Mouse (Mus musculus): Measurements from ENCODE around the gene Rgl2. TPM values are rescaled to one million over a fixed set of nuclear protein-coding genes. Genes with fewer than 3 reads are reported as not detected.

Rgl2 gene
- polyA plus RNA-seq, 1 experiment from 2014 or later, result 29.2 TPM

DNA sequence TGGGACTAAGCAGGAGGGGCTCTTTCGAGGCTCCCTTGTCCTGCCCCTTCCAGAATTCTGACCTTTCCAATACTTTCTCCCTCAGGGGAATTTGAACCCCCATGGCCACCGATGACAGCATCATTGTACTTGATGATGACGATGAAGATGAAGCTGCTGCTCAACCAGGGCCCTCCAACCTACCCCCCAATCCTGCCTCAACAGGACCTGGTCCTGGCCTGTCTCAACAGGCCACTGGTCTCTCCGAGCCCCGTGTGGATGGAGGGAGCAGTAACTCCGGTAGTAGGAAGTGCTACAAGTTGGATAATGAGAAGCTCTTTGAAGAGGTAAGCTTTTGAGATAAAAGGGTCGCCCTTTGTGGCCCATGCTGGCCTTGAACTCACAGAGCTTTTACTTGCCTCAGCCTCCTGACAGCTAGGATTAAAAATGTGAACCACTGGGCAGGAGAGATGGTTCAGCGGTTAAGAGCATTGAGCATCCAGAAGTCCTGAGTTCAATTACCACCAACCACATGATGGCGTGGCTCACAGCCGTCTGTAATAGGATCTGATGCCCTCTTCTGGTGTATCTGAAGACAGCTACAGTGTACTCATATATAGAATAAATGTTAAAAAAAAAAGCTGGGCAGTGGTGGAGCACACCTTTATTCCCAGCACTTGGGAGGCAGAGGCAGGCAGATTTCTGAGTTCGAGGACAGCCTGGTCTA is 18.8 kb upstream of the Rgl2 start:
- peak overlapping the region; percentile 92; the same call in 1 of the 2 replicates for H3K27ac ChIP-seq
- H3K4me1 ChIP-seq (replicated peaks), result peaks cover 27% of the 10 kb centered on the region
- 42% methylated on average over 11 of the region's 11 CpGs for WGBS
- no peaks in the 10 kb centered on the region for H3K9me3 ChIP-seq
- peak overlapping the region; percentile 88 for H3K4me2 ChIP-seq (replicated peaks)
- no peak for ATAC-seq
- peaks cover 36% of the 10 kb centered on the region for H3K36me3 ChIP-seq
- H3K27me3 ChIP-seq (replicated peaks), result no peaks in the 10 kb centered on the region
- H3K9ac ChIP-seq, result peak overlapping the region; percentile 92
- peak overlapping the region; percentile 85 for H3K4me3 ChIP-seq (replicated peaks)

DNA sequence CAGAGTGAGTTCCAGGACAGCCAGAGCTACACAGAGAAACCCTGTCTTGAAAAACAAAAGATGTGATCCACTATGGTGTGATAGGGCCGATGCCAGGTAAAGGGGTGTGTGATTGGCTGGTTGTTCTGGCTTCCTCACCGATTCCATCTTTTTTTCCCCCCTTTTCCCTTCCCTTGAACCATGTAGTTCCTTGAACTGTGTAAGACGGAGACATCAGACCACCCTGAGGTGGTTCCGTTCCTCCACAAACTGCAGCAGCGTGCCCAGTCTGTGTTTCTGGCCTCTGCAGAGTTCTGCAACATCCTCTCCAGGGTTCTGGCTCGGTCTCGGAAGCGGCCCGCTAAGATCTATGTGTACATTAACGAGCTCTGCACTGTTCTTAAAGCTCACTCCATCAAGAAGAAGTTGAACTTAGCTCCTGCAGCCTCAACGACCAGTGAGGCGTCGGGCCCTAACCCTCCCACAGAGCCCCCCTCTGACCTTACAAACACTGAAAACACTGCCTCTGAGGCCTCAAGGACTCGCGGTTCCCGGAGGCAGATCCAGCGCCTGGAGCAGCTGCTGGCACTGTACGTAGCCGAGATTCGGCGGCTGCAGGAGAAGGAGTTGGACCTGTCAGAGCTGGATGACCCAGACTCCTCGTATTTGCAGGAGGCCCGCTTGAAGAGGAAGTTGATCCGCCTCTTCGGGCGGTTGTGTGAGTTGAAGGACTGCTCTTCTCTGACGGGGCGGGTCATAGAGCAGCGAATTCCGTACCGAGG is 18.1 kb upstream of the Rgl2 start:
- 90% methylated on average over 31 of the region's 31 CpGs for WGBS
- Histone ChIP-seq H3K4me1 (replicated peaks) (peaks cover 27% of the 10 kb centered on the region), H3K27ac (no peak overlapping the region), H3K4me2 (replicated peaks) (no peak overlapping the region), H3K4me3 (replicated peaks) (no peak overlapping the region), H3K36me3 (peaks cover 36% of the 10 kb centered on the region), H3K9me3 (no peaks in the 10 kb centered on the region), H3K27me3 (replicated peaks) (no peaks in the 10 kb centered on the region), H3K9ac (no peak overlapping the region)
- ATAC-seq, result no peak

- Histone ChIP-seq H3K4me3 (replicated peaks) (no peak overlapping the region), H3K27ac (no peak overlapping the region), H3K4me1 (replicated peaks) (peaks cover 32% of the 10 kb centered on the region), H3K36me3 (peaks cover 36% of the 10 kb centered on the region), H3K9me3 (no peaks in the 10 kb centered on the region), H3K4me2 (replicated peaks) (no peak overlapping the region), H3K9ac (no peak overlapping the region), H3K27me3 (replicated peaks) (no peaks in the 10 kb centered on the region)
- no peak for ATAC-seq
- 90% methylated on average over 28 of the region's 28 CpGs for WGBS
These were observed 17.4 kb upstream of the Rgl2 start for GRCm38 (mm10) chr17:33911813-33912414.

GRCm38 (mm10) chr17:33913264-33913663 is 16.1 kb upstream of the Rgl2 start:
- peaks cover 46% of the 10 kb centered on the region for H3K36me3 ChIP-seq
- H3K4me1 ChIP-seq (replicated peaks), result peaks cover 32% of the 10 kb centered on the region
- no peak overlapping the region for H3K9ac ChIP-seq
- H3K4me2 ChIP-seq (replicated peaks), result no peak overlapping the region
- H3K9me3 ChIP-seq, result no peaks in the 10 kb centered on the region
- H3K27me3 ChIP-seq (replicated peaks), result no peaks in the 10 kb centered on the region
- H3K27ac ChIP-seq, result no peak overlapping the region
- 90% methylated on average over 10 of the region's 10 CpGs for WGBS
- no peak for ATAC-seq
- no peak overlapping the region for H3K4me3 ChIP-seq (replicated peaks)

DNA sequence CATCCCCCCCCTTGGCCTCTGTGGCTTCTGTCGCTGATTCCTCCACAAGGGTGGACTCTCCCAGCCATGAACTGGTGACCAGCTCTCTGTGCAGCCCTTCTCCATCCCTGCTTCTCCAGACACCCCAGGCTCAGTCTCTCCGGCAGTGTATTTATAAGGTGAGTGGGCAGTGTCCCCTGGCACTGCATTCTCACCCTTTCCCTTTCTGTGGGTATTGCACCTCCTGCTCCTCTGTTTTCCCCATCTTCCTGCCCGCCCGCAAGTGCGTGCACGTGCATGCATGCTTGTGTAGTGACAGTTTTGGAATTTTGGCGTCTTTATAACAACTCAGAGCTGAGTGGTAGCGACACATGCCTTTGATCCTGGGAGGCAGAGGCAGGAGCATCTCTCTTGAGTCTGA is 15.4 kb upstream of the Rgl2 start:
- Histone ChIP-seq H3K27ac (no peak overlapping the region), H3K9ac (no peak overlapping the region), H3K4me1 (replicated peaks) (peaks cover 36% of the 10 kb centered on the region), H3K4me3 (replicated peaks) (no peak overlapping the region), H3K36me3 (peaks cover 46% of the 10 kb centered on the region), H3K4me2 (replicated peaks) (no peak overlapping the region), H3K27me3 (replicated peaks) (no peaks in the 10 kb centered on the region), H3K9me3 (no peaks in the 10 kb centered on the region)
- no peak for ATAC-seq
- WGBS, result 97% methylated on average over 8 of the region's 8 CpGs

DNA sequence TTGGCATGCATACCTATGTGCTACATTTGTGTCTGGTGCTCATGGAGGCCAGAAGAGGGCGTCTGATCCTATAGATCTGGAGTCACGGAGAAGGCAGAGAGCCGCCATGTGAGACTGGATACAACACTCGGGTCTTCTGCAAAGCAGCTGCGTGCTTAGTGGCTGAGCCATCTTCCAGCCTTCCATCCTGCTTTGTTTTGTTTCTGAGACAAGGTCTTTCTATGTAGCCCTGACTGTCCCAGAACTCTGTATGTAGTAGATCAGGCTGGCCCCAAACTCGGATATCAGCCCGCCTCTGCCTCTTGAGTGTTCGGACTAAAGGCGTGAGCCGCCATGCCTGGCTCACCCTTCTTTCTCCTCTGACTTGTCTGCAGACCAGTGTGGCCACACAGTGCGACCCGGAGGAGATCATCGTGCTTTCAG is 14.4 kb upstream of the Rgl2 start:
- H3K4me1 ChIP-seq (replicated peaks), result peaks cover 38% of the 10 kb centered on the region
- peak overlapping the region; percentile 57; the same call in 1 of the 2 replicates for H3K4me3 ChIP-seq (replicated peaks)
- H3K9ac ChIP-seq, result no peak overlapping the region
- no peak for ATAC-seq
- H3K4me2 ChIP-seq (replicated peaks), result peak overlapping the region; percentile 77
- H3K27ac ChIP-seq, result 0 out of 2 replicates have a peak overlapping the region, but pooled peaks have one; percentile 13
- 73% methylated on average over 13 of the region's 13 CpGs for WGBS
- no peaks in the 10 kb centered on the region for H3K9me3 ChIP-seq
- H3K36me3 ChIP-seq, result peaks cover 46% of the 10 kb centered on the region
- H3K27me3 ChIP-seq (replicated peaks), result no peaks in the 10 kb centered on the region

DNA sequence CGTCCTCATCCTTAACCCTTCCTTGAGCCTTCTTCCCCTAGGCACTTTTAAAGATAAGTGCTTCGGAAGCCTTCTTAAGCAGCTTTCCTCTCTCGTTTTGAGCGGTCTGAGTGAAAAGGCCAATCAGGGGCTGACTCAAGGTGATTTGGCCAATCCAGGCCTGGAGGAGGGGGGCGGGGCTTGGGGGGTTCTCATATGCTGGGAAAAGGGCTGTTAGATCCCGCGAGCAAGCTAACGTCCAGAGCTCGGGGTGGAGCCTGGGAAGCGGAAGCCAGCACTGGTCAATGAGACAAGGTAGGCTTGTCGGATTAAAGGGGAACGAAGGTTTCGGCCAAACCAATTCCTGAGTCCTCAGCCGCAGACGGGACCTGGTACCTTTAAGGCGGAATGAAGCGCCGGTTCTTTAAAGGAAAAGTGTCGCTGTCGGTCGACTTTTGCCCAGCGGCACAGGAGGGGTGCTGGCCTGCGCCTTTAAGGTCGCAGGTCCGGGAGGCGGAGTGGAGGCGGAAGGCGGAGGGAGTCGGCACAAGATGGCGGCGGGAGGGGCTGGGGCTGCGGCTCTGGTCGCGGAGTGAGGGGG is 13.6 kb upstream of the Rgl2 start, which contains the start of the genes Tapbp and Zbtb22:
Gene Tapbp, plus strand, starts transcription at position 229 of the 580 bp plus-strand sequence.
Gene Zbtb22, plus strand, starts transcription at position 234 of the 580 bp plus-strand sequence.
- Histone ChIP-seq H3K4me1 (replicated peaks) (peaks cover 33% of the 10 kb centered on the region), H3K4me2 (replicated peaks) (peak within 1 kb of the TSS; percentile 77), H3K9ac (peak within 1 kb of the TSS; percentile 53), H3K27me3 (replicated peaks) (no peaks in the 10 kb centered on the region), H3K9me3 (no peaks in the 10 kb centered on the region), H3K4me3 (replicated peaks) (peak within 1 kb of the TSS; percentile 57), H3K36me3 (peaks cover 46% of the 10 kb centered on the region), H3K27ac (peak within 1 kb of the TSS; percentile 83)
- peak; percentile 93 for ATAC-seq
- under 1% methylated on average over 34 of the region's 34 CpGs for WGBS

- no peaks in the 10 kb centered on the region for H3K9me3 ChIP-seq
- WGBS, result 2% methylated on average over 20 of the region's 20 CpGs
- H3K9ac ChIP-seq, result peak overlapping the region; percentile 53
- H3K4me1 ChIP-seq (replicated peaks), result peaks cover 34% of the 10 kb centered on the region
- H3K27ac ChIP-seq, result peak overlapping the region; percentile 83
- H3K27me3 ChIP-seq (replicated peaks), result no peaks in the 10 kb centered on the region
- H3K36me3 ChIP-seq, result peaks cover 42% of the 10 kb centered on the region
- H3K4me3 ChIP-seq (replicated peaks), result peak overlapping the region; percentile 57
- ATAC-seq, result peak; percentile 13
- H3K4me2 ChIP-seq (replicated peaks), result peak overlapping the region; percentile 77
These were observed 13.0 kb upstream of the Rgl2 start for GRCm38 (mm10) chr17:33916294-33916693.

DNA sequence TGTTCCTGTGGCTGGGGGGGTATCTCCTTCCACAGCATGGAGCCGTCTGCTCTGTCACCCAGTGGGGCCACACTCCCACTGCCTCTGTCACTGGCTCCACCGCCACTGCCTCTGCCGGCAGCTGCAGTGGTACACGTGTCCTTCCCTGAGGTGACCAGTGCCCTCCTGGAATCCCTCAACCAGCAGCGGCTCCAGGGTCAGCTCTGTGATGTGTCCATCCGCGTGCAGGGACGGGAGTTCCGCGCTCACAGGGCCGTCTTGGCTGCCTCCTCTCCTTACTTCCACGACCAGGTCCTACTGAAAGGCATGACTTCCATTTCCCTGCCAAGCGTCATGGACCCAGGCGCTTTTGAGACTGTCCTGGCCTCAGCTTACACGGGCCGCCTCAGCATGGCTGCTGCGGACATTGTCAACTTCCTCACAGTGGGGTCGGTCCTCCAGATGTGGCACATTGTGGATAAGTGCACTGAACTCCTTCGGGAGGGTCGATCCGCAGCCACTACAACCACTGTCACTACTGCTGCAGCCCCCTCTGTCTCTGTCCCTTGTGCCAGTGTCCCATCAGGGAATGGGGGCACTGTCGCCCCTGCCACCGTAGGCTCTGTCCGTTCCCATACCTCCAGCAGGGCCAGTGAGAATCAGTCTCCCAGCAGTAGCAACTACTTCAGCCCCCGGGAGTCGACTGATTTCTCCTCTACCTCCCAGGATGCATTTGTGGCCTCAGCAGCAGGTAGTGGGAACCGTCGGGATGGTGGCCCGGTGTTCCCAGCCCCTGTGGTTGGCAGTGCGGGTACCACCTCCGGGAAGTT is 12.3 kb upstream of the Rgl2 start:
- Histone ChIP-seq H3K27ac (no peak overlapping the region), H3K9ac (peak overlapping the region; percentile 53), H3K4me3 (replicated peaks) (peak overlapping the region; percentile 57), H3K4me1 (replicated peaks) (peaks cover 33% of the 10 kb centered on the region), H3K9me3 (no peaks in the 10 kb centered on the region), H3K4me2 (replicated peaks) (peak overlapping the region; percentile 77), H3K36me3 (peaks cover 35% of the 10 kb centered on the region), H3K27me3 (replicated peaks) (no peaks in the 10 kb centered on the region)
- WGBS, result 74% methylated on average over 31 of the region's 31 CpGs
- ATAC-seq, result no peak

DNA sequence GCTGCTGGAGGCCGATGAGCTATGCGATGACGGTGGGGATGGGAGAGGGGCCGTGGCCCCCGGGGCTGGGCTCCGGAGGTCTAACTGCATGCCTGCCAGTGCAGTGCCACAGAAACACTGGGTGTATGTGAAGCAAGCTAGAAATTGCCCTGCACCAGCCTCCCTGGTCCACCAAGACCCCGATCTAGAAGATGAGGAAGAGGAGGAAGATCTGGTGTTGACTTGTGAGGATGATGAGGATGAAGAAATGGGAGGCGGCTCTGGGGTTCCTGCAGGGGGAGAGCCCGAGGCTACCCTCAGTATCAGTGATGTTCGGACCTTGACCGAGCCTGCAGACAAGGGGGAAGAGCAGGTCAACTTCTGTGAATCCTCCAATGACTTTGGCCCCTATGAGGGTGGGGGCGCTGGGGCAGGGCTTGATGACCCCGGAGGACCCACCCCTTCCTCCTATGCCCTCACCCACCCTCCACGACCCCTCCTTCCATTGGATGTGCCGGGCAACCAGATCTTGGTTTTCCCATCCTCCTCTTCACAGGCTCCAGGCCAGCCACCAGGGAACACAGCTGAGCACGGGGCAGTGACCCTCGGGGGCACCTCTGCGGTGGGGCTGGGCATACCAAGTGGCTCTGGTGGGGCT is 11.6 kb upstream of the Rgl2 start:
- ATAC-seq, result no peak
- Histone ChIP-seq H3K4me1 (replicated peaks) (peaks cover 33% of the 10 kb centered on the region), H3K36me3 (peaks cover 29% of the 10 kb centered on the region), H3K4me3 (replicated peaks) (no peak overlapping the region), H3K27ac (no peak overlapping the region), H3K27me3 (replicated peaks) (no peaks in the 10 kb centered on the region), H3K9me3 (no peaks in the 10 kb centered on the region), H3K4me2 (replicated peaks) (0 out of 2 replicates have a peak overlapping the region, but pooled peaks have one; percentile 77), H3K9ac (no peak overlapping the region)
- WGBS, result 81% methylated on average over 18 of the region's 18 CpGs
